Mouse (Mus musculus) cerebellum, adult 2 months (tissue): ENCODE measurements around the gene Uck2. TPM values are rescaled to one million over a fixed set of nuclear protein-coding genes. Genes with fewer than 3 reads are reported as not detected.
A peak's percentile ranks its signal among the peaks of the same experiment; 100 is the strongest.

ENCODE experiments used
- DNase-seq, 2 experiments: peaks; one replicate each; pipeline ENCODE4 v3.0.0; 2021
- H3K27ac ChIP-seq: fragments of 200-500 bp; 2 replicates; pipeline ENCODE4 v1.5.1; 2012; ENCODE audit warnings: low read length, control low read depth, inconsistent platforms; ENCODE audit not compliant: insufficient read depth
- H3K27me3 ChIP-seq: fragments of 200-500 bp; 2 replicates; pipeline ENCODE4 v1.6.1; 2012; ENCODE audit warnings: inconsistent platforms, mild to moderate bottlenecking, low read length, moderate library complexity; ENCODE audit not compliant: control insufficient read depth, insufficient read depth
- H3K4me1 ChIP-seq: fragments of 200-500 bp; 2 replicates; pipeline ENCODE4 v1.6.1; 2011; ENCODE audit warnings: low read length; ENCODE audit not compliant: control insufficient read depth, insufficient read depth
- H3K4me3 ChIP-seq: fragments of 200-500 bp; replicated peaks from 2 replicates; pipeline ENCODE3; 2011; ENCODE audit warnings: mild to moderate bottlenecking, low read depth, low read length, control low read depth; ENCODE audit not compliant: insufficient read depth
- CTCF ChIP-seq: fragments of 200-500 bp; IDR thresholded peaks from 2 replicates; pipeline ENCODE4 v1.5.1; 2011; ENCODE audit warnings: low read depth, mild to moderate bottlenecking, control low read depth, low read length, moderate library complexity, borderline replicate concordance; ENCODE audit not compliant: insufficient read depth
- POLR2A ChIP-seq: fragments of 200-500 bp; IDR thresholded peaks from 2 replicates; pipeline ENCODE4 v1.6.1; 2011; ENCODE audit warnings: low read length, control low read depth, borderline replicate concordance; ENCODE audit not compliant: insufficient read depth
- WGBS: fragments of 180-500 bp; shearing (Covaris S2); methylation state at CpG from one replicate; pipeline ENCODE4 v1.1.7; 2018; 5-methylcytosine and 5-hydroxymethylcytosine counted together
- polyA plus RNA-seq: library from polyadenylated mRNA; depleted of rRNA; stranded (reverse); fragments of >200 nt; gene quantifications from 2 replicates; pipeline ENCODE4 v1.2.3, GENCODE M21; 2012

Uck2 gene
- polyA plus RNA-seq, 1 experiment = 20.7 TPM

- H3K27me3 ChIP-seq = no peaks in the 10 kb centered on the region
- 18% methylated on average over 10 of the region's 10 CpGs for WGBS
- peaks cover 37% of the 10 kb centered on the region for H3K4me1 ChIP-seq
- peak; percentile 48 to 53 for DNase-seq
- H3K27ac ChIP-seq = peak overlapping the region; percentile 16; the same call in 1 of the 2 replicates
- TF ChIP-seq POLR2A (no peak), CTCF (no peak)
- no peak overlapping the region for H3K4me3 ChIP-seq
Observed at GRCm38 (mm10) chr1:167262489-167263041, 22.6 kb downstream of the Uck2 start.

GRCm38 (mm10) chr1:167261750-167262149 is 23.4 kb downstream of the Uck2 start:
- Histone ChIP-seq H3K27me3 (no peaks in the 10 kb centered on the region), H3K4me1 (peaks cover 33% of the 10 kb centered on the region), H3K4me3 (no peak overlapping the region), H3K27ac (0 out of 2 replicates have a peak overlapping the region, but pooled peaks have one; percentile 32)
- 22% methylated on average over 11 of the region's 11 CpGs for WGBS
- TF ChIP-seq POLR2A = no peak
- no peak for TF ChIP-seq CTCF
- DNase-seq = peak in 1 of 2 experiments; percentile 53

- WGBS = 27% methylated on average over 10 of the region's 10 CpGs
- peaks cover 33% of the 10 kb centered on the region for H3K4me1 ChIP-seq
- no peak for DNase-seq
- H3K27me3 ChIP-seq = no peaks in the 10 kb centered on the region
- no peak overlapping the region for H3K27ac ChIP-seq
- TF ChIP-seq CTCF (no peak), POLR2A (no peak)
- no peak overlapping the region for H3K4me3 ChIP-seq
Observed at GRCm38 (mm10) chr1:167259702-167260101, 25.4 kb downstream of the Uck2 start.

GRCm38 (mm10) chr1:167256724-167257302 is 28.3 kb downstream of the Uck2 start:
- DNase-seq = no peak
- Histone ChIP-seq H3K4me3 (no peak overlapping the region), H3K27me3 (no peaks in the 10 kb centered on the region), H3K4me1 (peaks cover 23% of the 10 kb centered on the region), H3K27ac (no peak overlapping the region)
- 62% methylated on average over 15 of the region's 15 CpGs for WGBS
- no peak for TF ChIP-seq POLR2A

- WGBS = 94% methylated on average over 12 of the region's 12 CpGs
- Histone ChIP-seq H3K4me1 (peaks cover 11% of the 10 kb centered on the region), H3K27me3 (no peaks in the 10 kb centered on the region), H3K4me3 (no peak overlapping the region), H3K27ac (no peak overlapping the region)
- no peak for DNase-seq
- TF ChIP-seq POLR2A (no peak), CTCF (no peak)
Observed at GRCm38 (mm10) chr1:167253579-167253978, 31.5 kb downstream of the Uck2 start.

GRCm38 (mm10) chr1:167249881-167250280 is 35.2 kb downstream of the Uck2 start:
- no peak overlapping the region for H3K4me3 ChIP-seq
- H3K4me1 ChIP-seq = peaks cover 15% of the 10 kb centered on the region
- TF ChIP-seq CTCF = no peak
- no peak for TF ChIP-seq POLR2A
- no peak overlapping the region for H3K27ac ChIP-seq
- H3K27me3 ChIP-seq = no peaks in the 10 kb centered on the region
- 87% methylated on average over 8 of the region's 8 CpGs for WGBS
- no peak for DNase-seq

GRCm38 (mm10) chr1:167249252-167249651 is 35.9 kb downstream of the Uck2 start:
- DNase-seq = peak in 1 of 2 experiments; percentile 37
- H3K27ac ChIP-seq = no peak overlapping the region
- no peaks in the 10 kb centered on the region for H3K27me3 ChIP-seq
- H3K4me3 ChIP-seq = no peak overlapping the region
- no peak for TF ChIP-seq CTCF
- no peak for TF ChIP-seq POLR2A
- WGBS = 55% methylated on average over 19 of the region's 19 CpGs
- peaks cover 12% of the 10 kb centered on the region for H3K4me1 ChIP-seq

GRCm38 (mm10) chr1:167247886-167248285 is 37.2 kb downstream of the Uck2 start:
- Histone ChIP-seq H3K4me1 (peaks cover 22% of the 10 kb centered on the region), H3K27ac (no peak overlapping the region), H3K4me3 (no peak overlapping the region), H3K27me3 (no peaks in the 10 kb centered on the region)
- WGBS = 60% methylated on average over 9 of the region's 9 CpGs
- DNase-seq = no peak
- no peak for TF ChIP-seq POLR2A
- no peak for TF ChIP-seq CTCF
